Mouse (Mus musculus): Measurements from ENCODE around the gene Ndufs2. TPM values are rescaled to one million over a fixed set of nuclear protein-coding genes. Genes with fewer than 3 reads are reported as not detected.

Ndufs2 gene
- polyA plus RNA-seq, 1 experiment, result 227 TPM

- TF ChIP-seq MYOG (IDR thresholded peaks at IDR 0.05; ENCODE audit: control insufficient read depth, extremely low read depth, insufficient read length), result no peak
- TF ChIP-seq MYOD1 (IDR thresholded peaks at IDR 0.05; ENCODE audit: control insufficient read depth, insufficient read length, low read depth), result no peak
- TF ChIP-seq CTCF (IDR thresholded peaks at IDR 0.05; ENCODE audit: control insufficient read depth, insufficient read depth, insufficient read length), result no peak
- TF ChIP-seq CEBPB (IDR thresholded peaks at IDR 0.05; ENCODE audit: low read depth), result no peak
- TF ChIP-seq MAX (IDR thresholded peaks at IDR 0.05), result no peak
- TF ChIP-seq FOSL1 (IDR thresholded peaks at IDR 0.05; ENCODE audit: insufficient read depth, low read length, poor library complexity, severe bottlenecking), result no peak
- TF ChIP-seq USF1 (IDR thresholded peaks at IDR 0.05; ENCODE audit: low read depth), result no peak
- Histone ChIP-seq H3K4me3 (ENCODE audit: insufficient read depth, poor library complexity, severe bottlenecking) (no peak overlapping the region), H3K27me3 (ENCODE audit: control insufficient read depth, insufficient read depth, insufficient read length) (no peaks in the 10 kb centered on the region), H3K79me3 (ENCODE audit: low read depth) (no peaks in the 10 kb centered on the region), H3K79me2 (ENCODE audit: control insufficient read depth, insufficient read depth) (no peaks in the 10 kb centered on the region), H3K36me3 (ENCODE audit: control insufficient read depth, insufficient read depth) (peaks cover 49% of the 10 kb centered on the region), H3ac (ENCODE audit: control insufficient read depth, insufficient read length, low read depth) (no peak overlapping the region)
These were observed 15.4 kb downstream of the Ndufs2 start for GRCm38 (mm10) chr1:171235791-171236190.

DNA sequence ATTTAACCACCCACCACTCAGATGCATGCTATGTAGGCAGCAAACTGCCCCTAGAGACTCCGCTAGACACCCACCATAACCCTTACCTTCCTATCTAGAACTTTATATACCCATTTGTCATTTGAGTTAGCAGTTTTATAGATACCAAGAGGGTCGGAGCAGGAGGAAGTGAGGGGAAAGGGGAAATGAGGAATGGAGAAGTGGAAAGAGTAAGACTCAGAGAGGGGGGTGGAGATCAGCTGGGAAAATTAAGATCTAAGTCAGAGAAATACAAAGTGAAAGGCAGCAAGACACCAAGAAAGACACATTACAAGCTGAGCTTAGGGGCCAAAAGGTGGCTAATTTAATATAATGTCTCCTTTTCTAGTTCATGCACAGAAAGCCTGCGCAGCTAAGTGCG lies 16.6 kb downstream of the Ndufs2 start:
- Histone ChIP-seq H3K36me3 (ENCODE audit: control insufficient read depth, insufficient read depth) (peaks cover 49% of the 10 kb centered on the region), H3ac (ENCODE audit: control insufficient read depth, insufficient read length, low read depth) (no peak overlapping the region), H3K4me3 (ENCODE audit: insufficient read depth, poor library complexity, severe bottlenecking) (no peak overlapping the region), H3K27me3 (ENCODE audit: control insufficient read depth, insufficient read depth, insufficient read length) (no peaks in the 10 kb centered on the region), H3K79me3 (ENCODE audit: low read depth) (no peaks in the 10 kb centered on the region), H3K79me2 (ENCODE audit: control insufficient read depth, insufficient read depth) (no peaks in the 10 kb centered on the region)
- no peak for TF ChIP-seq FOSL1 (IDR thresholded peaks at IDR 0.05; ENCODE audit: insufficient read depth, low read length, poor library complexity, severe bottlenecking)
- TF ChIP-seq CEBPB (IDR thresholded peaks at IDR 0.05; ENCODE audit: low read depth), result no peak
- TF ChIP-seq CTCF (IDR thresholded peaks at IDR 0.05; ENCODE audit: control insufficient read depth, insufficient read depth, insufficient read length), result no peak
- no peak for TF ChIP-seq MYOG (IDR thresholded peaks at IDR 0.05; ENCODE audit: control insufficient read depth, extremely low read depth, insufficient read length)
- no peak for TF ChIP-seq USF1 (IDR thresholded peaks at IDR 0.05; ENCODE audit: low read depth)
- TF ChIP-seq MYOD1 (IDR thresholded peaks at IDR 0.05; ENCODE audit: control insufficient read depth, insufficient read length, low read depth), result no peak
- no peak for TF ChIP-seq MAX (IDR thresholded peaks at IDR 0.05)

DNA sequence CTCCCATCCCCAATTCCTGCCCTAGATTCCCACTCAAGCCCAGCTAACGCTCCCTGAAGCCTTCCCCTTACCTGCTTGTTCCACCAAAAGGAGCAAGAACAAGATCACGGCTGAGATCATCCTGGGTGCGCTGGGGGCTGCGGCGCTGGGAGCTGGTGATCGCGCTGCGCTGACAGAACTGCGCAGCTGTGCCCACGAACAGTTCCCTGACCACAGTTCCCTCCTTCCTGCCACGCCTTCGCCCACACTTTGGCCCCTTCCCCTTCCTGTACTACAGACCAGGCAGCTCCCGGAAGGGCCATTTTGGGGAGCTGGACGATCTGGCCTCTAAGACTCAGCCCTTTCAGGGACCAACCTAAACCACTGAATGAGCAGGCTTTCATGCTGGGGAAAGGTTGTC lies 17.1 kb downstream of the Ndufs2 start, which contains the start of gene Fcer1g:
Gene Fcer1g, minus strand, starts transcription at position 240 of the 400 bp plus-strand sequence.
- H3K27me3 ChIP-seq (ENCODE audit: control insufficient read depth, insufficient read depth, insufficient read length), result no peaks in the 10 kb centered on the region
- H3ac ChIP-seq (ENCODE audit: control insufficient read depth, insufficient read length, low read depth), result no peak within 1 kb of the TSS
- peaks cover 46% of the 10 kb centered on the region for H3K36me3 ChIP-seq (ENCODE audit: control insufficient read depth, insufficient read depth)
- H3K4me3 ChIP-seq (ENCODE audit: insufficient read depth, poor library complexity, severe bottlenecking), result no peak within 1 kb of the TSS
- H3K79me2 ChIP-seq (ENCODE audit: control insufficient read depth, insufficient read depth), result no peaks in the 10 kb centered on the region
- no peaks in the 10 kb centered on the region for H3K79me3 ChIP-seq (ENCODE audit: low read depth)
- no peak for TF ChIP-seq FOSL1 (IDR thresholded peaks at IDR 0.05; ENCODE audit: insufficient read depth, low read length, poor library complexity, severe bottlenecking)
- no peak for TF ChIP-seq MYOG (IDR thresholded peaks at IDR 0.05; ENCODE audit: control insufficient read depth, extremely low read depth, insufficient read length)

DNA sequence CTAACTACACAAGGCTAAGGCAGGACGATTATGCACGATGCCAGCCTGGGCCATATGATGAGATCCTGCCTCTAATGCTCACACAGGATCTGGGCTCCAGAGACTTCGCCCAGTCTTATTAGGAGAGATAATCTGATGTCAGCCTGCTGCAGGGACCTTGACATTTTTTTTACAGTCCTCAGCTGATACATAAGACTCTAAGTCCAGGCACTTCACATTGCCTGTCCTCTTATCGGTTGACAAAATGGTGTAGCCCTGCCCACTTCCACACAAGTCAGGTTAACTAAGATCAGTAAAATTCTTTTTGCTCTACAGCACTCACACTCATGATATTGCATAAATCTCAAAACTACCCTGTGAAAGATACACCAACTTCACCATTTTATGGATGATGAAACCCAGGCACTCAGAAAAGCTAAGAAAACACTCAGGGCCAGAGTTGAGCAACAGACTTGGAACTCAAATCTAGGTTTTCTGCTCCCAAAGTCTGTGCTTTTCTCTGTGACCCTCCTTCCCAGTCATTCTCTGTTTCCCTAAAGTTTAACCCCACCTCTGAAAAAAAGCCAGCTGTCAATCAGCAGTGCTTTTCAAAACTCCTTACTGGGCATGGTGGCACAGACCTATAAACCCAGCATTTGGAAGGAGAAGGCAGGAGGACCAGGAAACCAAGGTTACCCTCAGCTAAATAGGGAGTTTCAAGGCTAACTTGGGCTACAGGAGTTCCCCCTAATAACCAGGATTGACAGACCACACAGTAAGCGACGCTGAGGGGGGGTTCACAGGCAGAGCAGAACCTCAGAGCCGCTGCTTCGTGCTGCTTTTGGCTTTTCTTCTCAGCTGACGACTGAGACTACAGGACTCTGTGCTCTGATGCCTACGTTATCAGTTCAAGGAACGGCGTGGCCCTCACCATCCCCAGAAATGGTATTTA lies 18.1 kb downstream of the Ndufs2 start:
- H3K79me2 ChIP-seq (ENCODE audit: control insufficient read depth, insufficient read depth), result no peaks in the 10 kb centered on the region
- TF ChIP-seq USF1 (IDR thresholded peaks at IDR 0.05; ENCODE audit: low read depth), result no peak

GRCm38 (mm10) chr1:171232348-171232747 lies 18.8 kb downstream of the Ndufs2 start:
- Histone ChIP-seq H3ac (ENCODE audit: control insufficient read depth, insufficient read length, low read depth) (no peak overlapping the region), H3K79me3 (ENCODE audit: low read depth) (no peaks in the 10 kb centered on the region), H3K27me3 (ENCODE audit: control insufficient read depth, insufficient read depth, insufficient read length) (no peaks in the 10 kb centered on the region), H3K36me3 (ENCODE audit: control insufficient read depth, insufficient read depth) (peaks cover 31% of the 10 kb centered on the region), H3K79me2 (ENCODE audit: control insufficient read depth, insufficient read depth) (no peaks in the 10 kb centered on the region), H3K4me3 (ENCODE audit: insufficient read depth, poor library complexity, severe bottlenecking) (no peak overlapping the region)
- no peak for TF ChIP-seq FOSL1 (IDR thresholded peaks at IDR 0.05; ENCODE audit: insufficient read depth, low read length, poor library complexity, severe bottlenecking)
- TF ChIP-seq CEBPB (IDR thresholded peaks at IDR 0.05; ENCODE audit: low read depth), result no peak
- no peak for TF ChIP-seq MYOG (IDR thresholded peaks at IDR 0.05; ENCODE audit: control insufficient read depth, extremely low read depth, insufficient read length)
- no peak for TF ChIP-seq MAX (IDR thresholded peaks at IDR 0.05)
- TF ChIP-seq MYOD1 (IDR thresholded peaks at IDR 0.05; ENCODE audit: control insufficient read depth, insufficient read length, low read depth), result no peak

More for the DNA sequence above, 18.1 kb downstream of the Ndufs2 start:
- peaks cover 37% of the 10 kb centered on the region for H3K36me3 ChIP-seq (ENCODE audit: control insufficient read depth, insufficient read depth)
- H3K4me3 ChIP-seq (ENCODE audit: insufficient read depth, poor library complexity, severe bottlenecking), result no peak overlapping the region
- no peak overlapping the region for H3ac ChIP-seq (ENCODE audit: control insufficient read depth, insufficient read length, low read depth)
- H3K27me3 ChIP-seq (ENCODE audit: control insufficient read depth, insufficient read depth, insufficient read length), result no peaks in the 10 kb centered on the region
- H3K79me3 ChIP-seq (ENCODE audit: low read depth), result no peaks in the 10 kb centered on the region

GRCm38 (mm10) chr1:171231844-171232243 lies 19.3 kb downstream of the Ndufs2 start:
- Histone ChIP-seq H3K79me3 (ENCODE audit: low read depth) (no peaks in the 10 kb centered on the region), H3K27me3 (ENCODE audit: control insufficient read depth, insufficient read depth, insufficient read length) (no peaks in the 10 kb centered on the region), H3ac (ENCODE audit: control insufficient read depth, insufficient read length, low read depth) (no peak overlapping the region), H3K36me3 (ENCODE audit: control insufficient read depth, insufficient read depth) (peaks cover 26% of the 10 kb centered on the region), H3K79me2 (ENCODE audit: control insufficient read depth, insufficient read depth) (no peaks in the 10 kb centered on the region), H3K4me3 (ENCODE audit: insufficient read depth, poor library complexity, severe bottlenecking) (no peak overlapping the region)
- TF ChIP-seq CEBPB (IDR thresholded peaks at IDR 0.05; ENCODE audit: low read depth) (no peak), MYOG (IDR thresholded peaks at IDR 0.05; ENCODE audit: control insufficient read depth, extremely low read depth, insufficient read length) (no peak), FOSL1 (IDR thresholded peaks at IDR 0.05; ENCODE audit: insufficient read depth, low read length, poor library complexity, severe bottlenecking) (no peak), MYOD1 (IDR thresholded peaks at IDR 0.05; ENCODE audit: control insufficient read depth, insufficient read length, low read depth) (no peak), CTCF (IDR thresholded peaks at IDR 0.05; ENCODE audit: control insufficient read depth, insufficient read depth, insufficient read length) (no peak), MAX (IDR thresholded peaks at IDR 0.05) (no peak), USF1 (IDR thresholded peaks at IDR 0.05; ENCODE audit: low read depth) (no peak)

Data from C2C12 (cell line).